Mouse (Mus musculus) liver, postnatal 0 days (tissue): ENCODE measurements at regions not wholly inside any gene's neighbourhood (a gene's known extent, or its start where the extent isn't known, plus 50 kb on each side); places are given as distances from the start of the nearest gene placed in this dataset.

ENCODE experiments used
- ATAC-seq: fragments of 200-750 bp; cut with Nextera tagmentation; 2 replicates; pipeline ENCODE4 v1.8.0; 2017; ENCODE audit warnings: mild to moderate bottlenecking, moderate library complexity
- DNase-seq: peaks from one replicate; pipeline ENCODE4 v3.0.0-alpha.2; 2016
- H3K27ac ChIP-seq: fragments of 300-500 bp; sonication (generic); 2 replicates; pipeline ENCODE4 v1.5.1; 2014; ENCODE audit warnings: antibody characterized with exemption, moderate library complexity, mild to moderate bottlenecking, low read depth
- H3K27me3 ChIP-seq: fragments of 300-500 bp; sonication (generic); 2 replicates; pipeline ENCODE4 v1.6.1; 2014; ENCODE audit warnings: low read length, control low read depth, mixed read lengths; ENCODE audit not compliant: insufficient read depth
- H3K36me3 ChIP-seq: fragments of 300-500 bp; sonication (generic); replicated peaks from 2 replicates; pipeline ENCODE4 v1.6.1; 2014; ENCODE audit warnings: mild to moderate bottlenecking, control low read depth, low read length, moderate library complexity, mixed read lengths; ENCODE audit not compliant: insufficient read depth
- H3K4me1 ChIP-seq: fragments of 300-500 bp; sonication (generic); 2 replicates; pipeline ENCODE4 v1.6.1; 2014; ENCODE audit warnings: antibody characterized with exemption, mild to moderate bottlenecking, control low read depth; ENCODE audit not compliant: insufficient read depth
- H3K4me2 ChIP-seq: fragments of 300-500 bp; sonication (generic); 2 replicates; pipeline ENCODE4 v1.6.1; 2014; ENCODE audit warnings: low read depth, mild to moderate bottlenecking, low read length, moderate library complexity, mixed read lengths
- H3K4me3 ChIP-seq: fragments of 300-500 bp; sonication (generic); 2 replicates; pipeline ENCODE4 v1.5.1; 2014; ENCODE audit warnings: low read depth, low read length
- H3K9ac ChIP-seq: fragments of 300-500 bp; sonication (generic); replicated peaks from 2 replicates; pipeline ENCODE4 v1.6.1; 2014; ENCODE audit warnings: mild to moderate bottlenecking, moderate library complexity
- H3K9me3 ChIP-seq: fragments of 300-500 bp; sonication (generic); 2 replicates; pipeline ENCODE4 v1.6.1; 2016; ENCODE audit warnings: mild to moderate bottlenecking, control low read depth, low read length, mixed read lengths
- CTCF ChIP-seq: sonication (generic); IDR thresholded peaks from 2 replicates; pipeline ENCODE4 v1.5.1; 2016; ENCODE audit warnings: antibody characterized with exemption, low read depth
- EP300 ChIP-seq: IDR thresholded peaks from 2 replicates; pipeline ENCODE4 v1.6.1; 2016; ENCODE audit warnings: antibody characterized with exemption, low read depth, mild to moderate bottlenecking
- WGBS: fragments of 180-500 bp; shearing (Covaris S2); extraction: QIAGEN DNeasy Blood & Tissue Kit; methylation state at CpG from one replicate; pipeline ENCODE4 v1.1.7; 2014; ENCODE audit not compliant: insufficient replicate concordance; 5-methylcytosine and 5-hydroxymethylcytosine counted together

- H3K9ac ChIP-seq = no peak overlapping the region
- ATAC-seq (no peak), DNase-seq (no peak)
- 85% methylated on average over 4 of the region's 4 CpGs for WGBS
- no peak overlapping the region for H3K4me3 ChIP-seq
- TF ChIP-seq EP300 = no peak
- TF ChIP-seq CTCF = no peak
- H3K4me1 ChIP-seq = no peaks in the 10 kb centered on the region
- H3K9me3 ChIP-seq = no peaks in the 10 kb centered on the region
- no peaks in the 10 kb centered on the region for H3K27me3 ChIP-seq
- H3K27ac ChIP-seq = no peak overlapping the region
- no peaks in the 10 kb centered on the region for H3K36me3 ChIP-seq
- H3K4me2 ChIP-seq = no peak overlapping the region
Observed at GRCm38 (mm10) chr10:56453578-56454069, 76.5 kb downstream of the Gja1 start.

- H3K27me3 ChIP-seq = no peaks in the 10 kb centered on the region
- no peak overlapping the region for H3K4me3 ChIP-seq
- no peaks in the 10 kb centered on the region for H3K36me3 ChIP-seq
- no peak overlapping the region for H3K4me2 ChIP-seq
- H3K4me1 ChIP-seq = no peaks in the 10 kb centered on the region
- no peak overlapping the region for H3K27ac ChIP-seq
- no peak overlapping the region for H3K9ac ChIP-seq
- DNase-seq (no peak), ATAC-seq (no peak)
- H3K9me3 ChIP-seq = no peaks in the 10 kb centered on the region
- 76% methylated on average over 2 of the region's 2 CpGs for WGBS
- no peak for TF ChIP-seq CTCF
- no peak for TF ChIP-seq EP300
Observed at GRCm38 (mm10) chr10:56455867-56456468, 78.8 kb downstream of the Gja1 start.

- TF ChIP-seq CTCF (no peak), EP300 (no peak)
- Histone ChIP-seq H3K27ac (no peak overlapping the region), H3K9ac (no peak overlapping the region), H3K27me3 (no peaks in the 10 kb centered on the region), H3K4me3 (no peak overlapping the region), H3K4me1 (no peaks in the 10 kb centered on the region), H3K9me3 (no peaks in the 10 kb centered on the region), H3K36me3 (no peaks in the 10 kb centered on the region), H3K4me2 (no peak overlapping the region)
- ATAC-seq = no peak
- no peak for DNase-seq
- 31% methylated on average over 6 of the region's 6 CpGs for WGBS
Observed at GRCm38 (mm10) chr10:56468537-56468936, 91.4 kb downstream of the Gja1 start.

- Histone ChIP-seq H3K4me1 (no peaks in the 10 kb centered on the region), H3K36me3 (no peaks in the 10 kb centered on the region), H3K9me3 (no peaks in the 10 kb centered on the region), H3K9ac (no peak overlapping the region), H3K4me2 (no peak overlapping the region), H3K27ac (no peak overlapping the region), H3K27me3 (no peaks in the 10 kb centered on the region), H3K4me3 (no peak overlapping the region)
- ATAC-seq (no peak), DNase-seq (no peak)
- TF ChIP-seq CTCF (no peak), EP300 (no peak)
- 40% methylated on average over 15 of the region's 15 CpGs for WGBS
Observed at GRCm38 (mm10) chr10:56468993-56469712, 92.0 kb downstream of the Gja1 start.

- Histone ChIP-seq H3K4me3 (no peak overlapping the region), H3K4me2 (no peak overlapping the region), H3K4me1 (no peaks in the 10 kb centered on the region), H3K27me3 (no peaks in the 10 kb centered on the region), H3K27ac (no peak overlapping the region), H3K9ac (no peak overlapping the region), H3K9me3 (no peaks in the 10 kb centered on the region), H3K36me3 (no peaks in the 10 kb centered on the region)
- WGBS = 60% methylated on average over 3 of the region's 3 CpGs
- TF ChIP-seq EP300 (no peak), CTCF (no peak)
- ATAC-seq (no peak), DNase-seq (no peak)
Observed at GRCm38 (mm10) chr10:56469895-56470294, 92.8 kb downstream of the Gja1 start.

GRCm38 (mm10) chr10:56474951-56475350, 97.8 kb downstream of the Gja1 start:
- H3K4me2 ChIP-seq = no peak overlapping the region
- WGBS = 73% methylated on average over 6 of the region's 6 CpGs
- H3K9ac ChIP-seq = no peak overlapping the region
- ATAC-seq = no peak
- no peak overlapping the region for H3K4me3 ChIP-seq
- no peak for DNase-seq
- no peaks in the 10 kb centered on the region for H3K9me3 ChIP-seq
- TF ChIP-seq EP300 = no peak
- no peak for TF ChIP-seq CTCF
- H3K27ac ChIP-seq = no peak overlapping the region
- no peaks in the 10 kb centered on the region for H3K36me3 ChIP-seq
- no peaks in the 10 kb centered on the region for H3K27me3 ChIP-seq
- no peaks in the 10 kb centered on the region for H3K4me1 ChIP-seq
